Mouse (Mus musculus) lung, postnatal 0 days (tissue): ENCODE results near the gene Smyd2.

Experiments used
- CTCF ChIP-seq: IDR thresholded peaks from 2 replicates; pipeline ENCODE4 v1.5.1; 2016; ENCODE audit warnings: antibody characterized with exemption, mild to moderate bottlenecking
- EP300 ChIP-seq: IDR thresholded peaks from 2 replicates; pipeline ENCODE4 v1.6.1; 2016; ENCODE audit warnings: antibody characterized with exemption, mild to moderate bottlenecking, control low read depth

- no peak for TF ChIP-seq CTCF
- TF ChIP-seq EP300: no peak
Measured at GRCm38 (mm10) chr1:189855739-189856138, 66.4 kb downstream of the Smyd2 start.
